Mouse (Mus musculus) neural tube, postnatal 0 days (tissue): ENCODE results near the gene Tk2. TPM values are rescaled to one million over a fixed set of nuclear protein-coding genes. Genes with fewer than 3 reads are reported as not detected.

Experiments
- polyA plus RNA-seq: library from polyadenylated mRNA; unstranded; fragments of >200 nt; fragmentation: Nextera tagmentation; extraction: Ambion mirVana; gene quantifications from 2 replicates; pipeline ENCODE4 v1.2.1, GENCODE M21; 2015

The Tk2 gene
- 41.3 and 47.5 TPM in 2 replicates for polyA plus RNA-seq

GRCm38 (mm10) chr8:104248276-104248675, at the start of gene Tk2:
Gene Tk2 (minus strand): TSS chr8:104248558.

GRCm38 (mm10) chr8:104293081-104293480, 44.7 kb upstream of the Tk2 start, which contains the start of gene Cmtm2a:
Gene Cmtm2a (minus strand): TSS chr8:104293181.

DNA sequence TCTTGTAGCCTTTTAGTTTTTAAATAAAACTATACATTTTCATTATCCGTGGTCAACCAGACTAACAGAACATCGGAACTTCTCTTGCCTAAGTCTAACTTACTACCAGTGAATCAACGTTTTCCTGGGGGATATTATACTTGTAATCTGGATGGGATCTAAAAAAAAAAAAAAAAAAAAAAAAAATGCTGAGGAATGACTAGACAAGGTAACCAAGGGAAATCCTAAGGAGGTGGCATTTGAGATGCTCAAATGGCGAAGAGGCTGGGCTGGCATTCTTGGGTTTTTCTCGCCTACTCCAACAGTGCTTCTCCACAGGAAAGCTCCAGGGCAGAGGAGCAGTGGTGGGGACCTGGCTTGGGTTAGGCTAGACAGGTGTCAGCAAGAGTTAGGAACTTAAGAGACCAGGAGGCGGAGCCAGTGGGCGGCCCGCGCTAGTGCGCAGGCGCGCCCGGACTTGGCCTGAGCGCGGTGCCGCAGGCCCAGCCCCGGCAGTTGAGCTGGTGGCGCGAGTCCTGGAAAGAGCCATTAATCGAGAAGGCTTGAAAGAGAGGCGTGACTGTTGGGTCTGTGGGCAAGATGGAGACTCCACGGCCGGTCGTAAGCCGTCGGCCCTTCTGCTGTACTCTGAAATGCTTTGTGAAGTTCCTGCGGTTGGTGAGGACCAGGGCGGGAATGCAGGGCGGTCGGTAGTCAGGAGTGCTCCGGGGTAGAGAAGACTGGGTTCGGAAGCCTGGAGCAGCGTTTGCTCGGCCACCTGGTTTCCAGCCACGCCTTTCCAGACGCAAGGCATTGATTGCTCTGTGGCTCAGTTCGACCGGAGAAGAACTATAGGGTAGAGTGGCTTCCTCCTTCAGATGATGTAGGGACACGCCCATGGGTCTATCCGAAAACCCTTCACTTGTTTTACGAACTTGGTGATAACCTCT, 2.3 kb upstream of the Tk2 start, which contains the start of gene Cklf:
Cklf (plus strand) TSS at position 423 of the 929 bp plus-strand sequence.

Other genes starting within 250 kb of the Tk2 start
- gene Cdh5, start 146.9 kb downstream of the Tk2 start, polyA plus RNA-seq: 10.1 and 10.2 TPM in 2 replicates
- gene Bean1, start 78.1 kb downstream of the Tk2 start, polyA plus RNA-seq: 18.3 and 18.5 TPM in 2 replicates
- gene Cklf, start 2.3 kb upstream of the Tk2 start, polyA plus RNA-seq: 34.6 and 35.5 TPM in 2 replicates
- not detected in 2 replicates for gene Cmtm2a, start 44.6 kb upstream of the Tk2 start, polyA plus RNA-seq
- not detected in 2 replicates for gene Gm45711, start 61.5 kb upstream of the Tk2 start, polyA plus RNA-seq
- gene Cmtm1, start 61.6 kb upstream of the Tk2 start, polyA plus RNA-seq: not detected in 2 replicates
- gene Gm11020, start 73.0 kb upstream of the Tk2 start, polyA plus RNA-seq: not detected in 2 replicates
- gene Cmtm2b, start 73.7 kb upstream of the Tk2 start, polyA plus RNA-seq: not detected in 2 replicates
- 42.9 and 43.7 TPM in 2 replicates for gene Cmtm3, start 90.9 kb upstream of the Tk2 start, polyA plus RNA-seq
- 3.6 TPM in 2 replicates for gene Cmtm4, start 147.2 kb upstream of the Tk2 start, polyA plus RNA-seq
- 64.4 and 64.5 TPM in 2 replicates for gene Dync1li2, start 194.5 kb upstream of the Tk2 start, polyA plus RNA-seq